10 mouse cellular contexts compared by ENCODE assay signal in genomic region chr19:47465467-47465866, GRCm38 (mm10). TPM values are rescaled to one million over a fixed set of nuclear protein-coding genes. Genes with fewer than 3 reads are reported as not detected.
DNase-seq lines count a peak whose midpoint lies in the region; ATAC-seq and TF ChIP-seq lines count a peak whose summit lies in the region.
"Had no signal": no experiment of that assay in that cellular context is flagged by ENCODE, and none has a peak within 500 bp of the region (broad histone marks: within the 10 kb centered on the region; RNA-seq: fewer than 3 reads in every experiment).

No protein-coding gene starts in this region.

- H3K27ac ChIP-seq in layer of hippocampus, adult 2 months: no peak overlapping the region
- H3K27ac ChIP-seq in liver, postnatal 0 days (ENCODE audit: low read depth): peak overlapping the region; percentile 96
- no peak overlapping the region for H3K27ac ChIP-seq in hindbrain, postnatal 0 days

- peaks cover 16% of the 10 kb centered on the region for H3K4me1 ChIP-seq in liver, postnatal 0 days (ENCODE audit: insufficient read depth)
- H3K4me1 ChIP-seq in hindbrain, postnatal 0 days (ENCODE audit: insufficient read depth, low read length): peaks cover 8% of the 10 kb centered on the region; the same call in 1 of the 2 replicates

- no peak overlapping the region for H3K4me3 ChIP-seq in layer of hippocampus, adult 2 months
- no peak overlapping the region for H3K4me3 ChIP-seq in liver, postnatal 0 days (ENCODE audit: low read depth, low read length)
- no peak overlapping the region for H3K4me3 ChIP-seq in hindbrain, postnatal 0 days (ENCODE audit: low read length)

- DNase-seq in embryo, embryonic 11 days: peak; percentile 31
- no peak for DNase-seq in embryo, embryonic 9.5 days (ENCODE audit: extremely low spot score)
- no peak for DNase-seq in layer of hippocampus, adult 2 months (ENCODE audit: low spot score in 2 of 2)
- no peak for DNase-seq in layer of hippocampus, postnatal 14 days (ENCODE audit: low spot score in 2 of 2)
- peak; percentile 58 for DNase-seq in c-Kit-positive CD71-negative TER-119-negative erythroid progenitor cells, embryonic 14.5 days (ENCODE audit: low read depth)
- peak; percentile 49 for DNase-seq in liver, postnatal 0 days
- no peak for DNase-seq in adrenal gland, adult (ENCODE audit: inconsistent age in 2 of 2, low spot score in 1 of 2)
- DNase-seq in hindbrain, postnatal 0 days (ENCODE audit: low spot score): no peak
- DNase-seq: heart, postnatal 14 days had no signal

- peak overlapping the region; percentile 91 for H3K4me2 ChIP-seq in liver, postnatal 0 days (ENCODE audit: low read depth, low read length)
- H3K4me2 ChIP-seq in hindbrain, postnatal 0 days (ENCODE audit: low read depth, low read length): no peak overlapping the region

- H3K9ac ChIP-seq in liver, postnatal 0 days (replicated peaks): no peak overlapping the region
- H3K9ac ChIP-seq in hindbrain, postnatal 0 days (replicated peaks; ENCODE audit: low read length): no peak overlapping the region

- H3K9me3 ChIP-seq in liver, postnatal 0 days (ENCODE audit: low read length): no peaks in the 10 kb centered on the region
- H3K9me3 ChIP-seq in hindbrain, postnatal 0 days (ENCODE audit: low read length): no peaks in the 10 kb centered on the region
- H3K9me3 ChIP-seq: midbrain, embryonic 13.5 days had no signal

- WGBS in liver, postnatal 0 days (ENCODE audit: insufficient replicate concordance): 34% methylated on average over 9 of the region's 9 CpGs
- WGBS in hindbrain, postnatal 0 days: 71% methylated on average over 9 of the region's 9 CpGs

- ATAC-seq in liver, postnatal 0 days: no peak
- ATAC-seq in hindbrain, postnatal 0 days: no peak

- H3K36me3 ChIP-seq in liver, postnatal 0 days (replicated peaks; ENCODE audit: insufficient read depth, low read length): no peaks in the 10 kb centered on the region
- H3K36me3 ChIP-seq in hindbrain, postnatal 0 days (ENCODE audit: insufficient read depth, low read length): no peaks in the 10 kb centered on the region
- H3K36me3 ChIP-seq: midbrain, embryonic 13.5 days had no signal

- TF ChIP-seq CTCF in layer of hippocampus, adult 2 months (conservative IDR thresholded peaks at IDR 0.05): peak; percentile 43
- peak; percentile 64 for TF ChIP-seq CTCF in liver, postnatal 0 days (IDR thresholded peaks at IDR 0.05; ENCODE audit: low read depth)
- TF ChIP-seq CTCF in hindbrain, postnatal 0 days (IDR thresholded peaks at IDR 0.05; ENCODE audit: low read depth): no peak

- no peak for TF ChIP-seq EP300 in liver, postnatal 0 days (IDR thresholded peaks at IDR 0.05; ENCODE audit: low read depth)

- H3K27me3 ChIP-seq in liver, postnatal 0 days (ENCODE audit: insufficient read depth, low read length): peaks cover 10% of the 10 kb centered on the region; the same call in 1 of the 2 replicates
- no peaks in the 10 kb centered on the region for H3K27me3 ChIP-seq in hindbrain, postnatal 0 days (ENCODE audit: insufficient read depth, low read length)
- H3K27me3 ChIP-seq: midbrain, embryonic 13.5 days had no signal

RNA-seq across cellular contexts. Expression of gene Sh3pxd2a, which starts 1.3 kb away (rescaled TPM):
- total RNA-seq in layer of hippocampus, adult 2 months (2021): 10 to 100 TPM; 33.0 to 35.4 TPM
- 10 to 100 TPM; 36.0 to 38.7 TPM for total RNA-seq in layer of hippocampus, postnatal 14 days (2021)
- 0.82 and 0.95 TPM in 2 replicates for polyA plus RNA-seq in liver, postnatal 0 days (2015; fragmentation: Nextera tagmentation; extraction: Ambion mirVana)
- total RNA-seq in hindbrain, postnatal 0 days (2014; rRNA removed): 21.9 and 25.5 TPM in 2 replicates
- 1.4 and 1.8 TPM in 2 replicates for polyA plus RNA-seq in hindbrain, postnatal 0 days (2015; fragmentation: Nextera tagmentation; extraction: Ambion mirVana)

Comparison
In these comparisons a context has a peak if more than half of its experiments do, and no peak if none do; other contexts are left out.
1. DNase-seq: peak in embryo, embryonic 11 days (single experiment), c-Kit-positive CD71-negative TER-119-negative erythroid progenitor cells, embryonic 14.5 days (single experiment) and liver, postnatal 0 days (single experiment); none in embryo, embryonic 9.5 days (single experiment), layer of hippocampus, adult 2 months (0 of 2), layer of hippocampus, postnatal 14 days (0 of 2), adrenal gland, adult (0 of 2) and hindbrain, postnatal 0 days (single experiment).